Mouse (Mus musculus) midbrain, postnatal 0 days (tissue): ENCODE data around the gene Polr2l. TPM values are rescaled to one million over a fixed set of nuclear protein-coding genes. Genes with fewer than 3 reads are reported as not detected.

ENCODE experiments used
- ATAC-seq: fragments of 200-750 bp; cut with Nextera tagmentation; 2 replicates; pipeline ENCODE4 v1.8.0; 2017; ENCODE audit warnings: moderate number of reproducible peaks, mild to moderate bottlenecking, moderate TSS enrichment, moderate library complexity; ENCODE audit not compliant: low FRiP score
- DNase-seq: peaks from one replicate; pipeline ENCODE4 v3.0.0-alpha.2; 2015; ENCODE audit warnings: low spot score
- H3K27ac ChIP-seq: fragments of 300-500 bp; sonication (generic); 2 replicates; pipeline ENCODE4 v1.5.1; 2014; ENCODE audit warnings: low read depth, mild to moderate bottlenecking, low read length, mixed read lengths
- H3K27me3 ChIP-seq: fragments of 300-500 bp; sonication (generic); 2 replicates; pipeline ENCODE4 v1.6.1; 2014; ENCODE audit warnings: low read length, control low read depth, mixed read lengths; ENCODE audit not compliant: insufficient read depth
- H3K36me3 ChIP-seq: fragments of 300-500 bp; sonication (generic); 2 replicates; pipeline ENCODE4 v1.6.1; 2014; ENCODE audit warnings: low read length, control low read depth, mixed read lengths; ENCODE audit not compliant: insufficient read depth
- H3K4me1 ChIP-seq: fragments of 300-500 bp; sonication (generic); 2 replicates; pipeline ENCODE4 v1.6.1; 2014; ENCODE audit warnings: mild to moderate bottlenecking, control low read depth, antibody characterized with exemption, low read length, mixed read lengths; ENCODE audit not compliant: insufficient read depth
- H3K4me2 ChIP-seq: fragments of 300-500 bp; sonication (generic); 2 replicates; pipeline ENCODE4 v1.6.1; 2014; ENCODE audit warnings: low read depth, mild to moderate bottlenecking, low read length, mixed read lengths; ENCODE audit not compliant: poor library complexity, severe bottlenecking
- H3K4me3 ChIP-seq: fragments of 300-500 bp; sonication (generic); 2 replicates; pipeline ENCODE4 v1.5.1; 2014; ENCODE audit warnings: low read depth, mild to moderate bottlenecking, low read length, moderate library complexity
- H3K9ac ChIP-seq: fragments of 300-500 bp; sonication (generic); replicated peaks from 2 replicates; pipeline ENCODE4 v1.6.1; 2014; ENCODE audit warnings: mild to moderate bottlenecking, low read length, moderate library complexity, mixed read lengths; ENCODE audit not compliant: poor library complexity, severe bottlenecking
- H3K9me3 ChIP-seq: fragments of 300-500 bp; sonication (generic); 2 replicates; pipeline ENCODE4 v1.6.1; 2016; ENCODE audit warnings: low read length, control low read depth
- CTCF ChIP-seq: IDR thresholded peaks from 2 replicates; pipeline ENCODE4 v1.5.1; 2016; ENCODE audit warnings: antibody characterized with exemption, mild to moderate bottlenecking
- WGBS: fragments of 180-500 bp; shearing (Covaris S2); extraction: QIAGEN DNeasy Blood & Tissue Kit; methylation state at CpG from one replicate; pipeline ENCODE4 v1.1.7; 2014; 5-methylcytosine and 5-hydroxymethylcytosine counted together
- polyA plus RNA-seq: library from polyadenylated mRNA; unstranded; fragments of >200 nt; fragmentation: Nextera tagmentation; extraction: Ambion mirVana; gene quantifications from 2 replicates; pipeline ENCODE4 v1.2.1, GENCODE M21; 2015
- total RNA-seq: library from RNA; depleted of rRNA; stranded (reverse); fragments of >200 nt; gene quantifications from 2 replicates; pipeline ENCODE4 v1.2.3, GENCODE M21; 2014

Polr2l gene
- total and polyA plus RNA-seq, 2 experiments from 2014 or later = 28.9 to 78.5 TPM

DNA sequence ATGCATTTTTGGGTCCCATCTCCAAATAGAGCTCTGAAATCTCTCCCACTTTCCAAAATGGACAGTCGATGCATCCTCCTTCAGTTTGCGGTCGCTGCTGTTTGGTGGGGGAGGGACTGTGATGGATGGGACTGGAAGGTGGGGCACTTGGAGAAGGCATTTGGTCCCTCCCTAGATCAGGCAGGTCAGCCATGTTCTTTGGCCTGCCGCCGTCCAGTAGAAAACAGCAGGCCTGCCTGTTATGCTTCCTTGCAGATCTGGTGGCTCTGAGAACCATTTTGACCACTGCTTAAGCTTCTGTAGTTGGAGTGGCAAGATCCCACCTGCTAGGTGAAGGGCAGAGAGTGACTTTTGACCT lies 6.8 kb downstream of the Polr2l start:
- 22% methylated on average over 5 of the region's 5 CpGs for WGBS
- Histone ChIP-seq H3K4me2 (peak overlapping the region; percentile 77), H3K36me3 (peaks cover 22% of the 10 kb centered on the region), H3K9ac (peak overlapping the region; percentile 64), H3K27me3 (peaks cover 26% of the 10 kb centered on the region), H3K9me3 (no peaks in the 10 kb centered on the region), H3K27ac (peak overlapping the region; percentile 80), H3K4me1 (peaks cover 26% of the 10 kb centered on the region), H3K4me3 (peak overlapping the region; percentile 49)
- DNase-seq = no peak
- ATAC-seq = no peak
- TF ChIP-seq CTCF = no peak

DNA sequence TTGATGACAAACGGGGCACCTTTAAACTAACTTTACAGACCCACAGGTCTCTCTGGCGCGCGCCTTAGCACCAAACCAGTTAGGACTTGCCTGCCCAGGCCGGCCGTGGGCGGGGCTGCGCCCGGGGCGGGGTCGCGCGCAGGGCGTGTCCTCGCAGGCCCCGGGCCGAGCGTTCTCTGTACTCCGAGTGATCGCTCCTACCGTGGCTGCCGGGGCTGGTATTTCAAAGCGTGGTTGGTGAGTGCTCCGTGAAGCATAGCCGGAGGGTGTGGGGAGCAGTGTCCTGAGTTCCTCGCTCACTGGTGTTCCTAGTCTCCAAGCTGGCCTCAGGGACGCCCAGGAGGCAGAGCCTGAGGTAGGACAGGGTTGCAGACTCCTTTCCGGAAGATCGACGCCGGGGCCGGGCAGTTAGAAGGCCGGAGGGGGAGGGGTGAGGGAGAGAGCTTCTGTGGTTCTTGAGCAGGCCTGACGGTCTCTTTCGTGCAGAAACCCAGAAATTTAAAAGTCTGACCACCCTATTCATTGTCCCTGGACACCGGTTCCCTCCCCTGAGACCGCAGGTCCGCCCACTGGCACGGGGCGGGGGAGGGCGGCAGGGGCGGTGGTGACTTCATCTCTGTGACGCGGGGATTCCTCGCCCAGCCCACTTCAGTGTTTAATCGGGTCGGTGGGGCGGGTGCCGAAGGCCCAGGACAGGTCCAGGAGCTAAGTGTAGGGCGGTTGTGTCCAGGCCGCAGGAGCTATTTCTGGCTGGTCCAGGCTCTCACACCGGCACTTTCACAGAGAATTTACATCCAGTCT lies 7.5 kb downstream of the Polr2l start, which contains the start of gene Cd151:
Gene Cd151 (plus strand): TSS at position 163 of the 801 bp plus-strand sequence.
- Histone ChIP-seq H3K4me1 (peaks cover 26% of the 10 kb centered on the region), H3K4me2 (peak within 1 kb of the TSS; percentile 77), H3K27me3 (peaks cover 33% of the 10 kb centered on the region), H3K9ac (peak within 1 kb of the TSS; percentile 64), H3K4me3 (peak within 1 kb of the TSS; percentile 49), H3K36me3 (peaks cover 18% of the 10 kb centered on the region), H3K9me3 (no peaks in the 10 kb centered on the region), H3K27ac (peak within 1 kb of the TSS; percentile 80)
- peak; percentile 45 for ATAC-seq
- 2% methylated on average over 52 of the region's 52 CpGs for WGBS
- no peak for TF ChIP-seq CTCF
- peak; percentile 65 for DNase-seq

DNA sequence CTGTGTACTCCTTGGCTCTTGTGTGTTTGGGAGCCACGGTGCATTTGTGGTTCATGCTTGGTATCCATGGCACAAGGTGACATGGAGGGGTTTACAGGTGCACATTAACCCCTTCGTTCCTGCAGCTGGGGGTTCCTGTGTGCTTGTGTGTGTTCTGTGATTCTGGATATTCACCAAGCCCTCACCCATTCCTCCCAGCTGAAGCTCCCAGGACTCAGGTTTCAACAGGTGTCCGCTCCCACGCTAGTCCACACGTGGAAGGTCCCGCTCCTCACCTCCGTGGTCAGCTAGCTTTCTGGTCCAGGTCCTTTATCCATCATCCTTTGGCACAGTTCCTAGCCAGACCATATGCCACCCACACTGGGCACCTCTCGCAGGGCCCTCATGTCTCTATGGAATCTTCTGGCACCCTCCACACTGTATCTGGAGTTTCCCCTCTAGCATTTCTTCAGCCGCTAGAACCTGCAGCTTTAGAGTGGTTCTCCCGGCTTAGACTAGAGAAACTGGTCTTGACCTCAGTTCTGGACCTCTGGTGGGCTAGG lies 8.3 kb downstream of the Polr2l start:
- no peak for TF ChIP-seq CTCF
- Histone ChIP-seq H3K36me3 (peaks cover 17% of the 10 kb centered on the region), H3K4me1 (peaks cover 30% of the 10 kb centered on the region), H3K4me2 (peak overlapping the region; percentile 77), H3K27me3 (peaks cover 39% of the 10 kb centered on the region), H3K27ac (no peak overlapping the region), H3K4me3 (peak overlapping the region; percentile 49), H3K9ac (peak overlapping the region; percentile 64; the same call in 1 of the 2 replicates), H3K9me3 (no peaks in the 10 kb centered on the region)
- 67% methylated on average over 10 of the region's 10 CpGs for WGBS
- ATAC-seq (no peak), DNase-seq (no peak)

DNA sequence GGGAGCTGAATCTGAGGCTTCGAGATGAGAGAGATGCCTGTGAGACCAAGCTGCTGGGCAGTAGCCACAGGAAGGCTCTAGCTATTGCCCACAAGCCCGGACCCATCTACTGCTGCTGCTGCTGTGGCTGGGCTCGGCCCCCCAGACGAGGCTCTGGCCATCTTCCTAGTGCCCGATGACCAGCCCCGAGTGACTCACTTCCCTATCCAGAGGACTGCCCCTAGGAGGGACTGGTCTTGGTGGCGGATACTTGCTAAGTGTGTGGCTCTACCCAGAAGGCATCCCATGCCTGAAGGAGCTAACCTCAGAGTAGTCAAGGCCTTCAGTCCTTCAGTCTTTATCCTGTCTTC lies 8.9 kb downstream of the Polr2l start:
- H3K27ac ChIP-seq = no peak overlapping the region
- peaks cover 45% of the 10 kb centered on the region for H3K27me3 ChIP-seq
- H3K9me3 ChIP-seq = no peaks in the 10 kb centered on the region
- no peak for ATAC-seq
- H3K4me3 ChIP-seq = no peak overlapping the region
- H3K36me3 ChIP-seq = peaks cover 11% of the 10 kb centered on the region
- WGBS = 78% methylated on average over 7 of the region's 7 CpGs
- H3K4me2 ChIP-seq = no peak overlapping the region
- no peak for DNase-seq
- H3K9ac ChIP-seq = no peak overlapping the region
- peaks cover 32% of the 10 kb centered on the region for H3K4me1 ChIP-seq
- no peak for TF ChIP-seq CTCF

DNA sequence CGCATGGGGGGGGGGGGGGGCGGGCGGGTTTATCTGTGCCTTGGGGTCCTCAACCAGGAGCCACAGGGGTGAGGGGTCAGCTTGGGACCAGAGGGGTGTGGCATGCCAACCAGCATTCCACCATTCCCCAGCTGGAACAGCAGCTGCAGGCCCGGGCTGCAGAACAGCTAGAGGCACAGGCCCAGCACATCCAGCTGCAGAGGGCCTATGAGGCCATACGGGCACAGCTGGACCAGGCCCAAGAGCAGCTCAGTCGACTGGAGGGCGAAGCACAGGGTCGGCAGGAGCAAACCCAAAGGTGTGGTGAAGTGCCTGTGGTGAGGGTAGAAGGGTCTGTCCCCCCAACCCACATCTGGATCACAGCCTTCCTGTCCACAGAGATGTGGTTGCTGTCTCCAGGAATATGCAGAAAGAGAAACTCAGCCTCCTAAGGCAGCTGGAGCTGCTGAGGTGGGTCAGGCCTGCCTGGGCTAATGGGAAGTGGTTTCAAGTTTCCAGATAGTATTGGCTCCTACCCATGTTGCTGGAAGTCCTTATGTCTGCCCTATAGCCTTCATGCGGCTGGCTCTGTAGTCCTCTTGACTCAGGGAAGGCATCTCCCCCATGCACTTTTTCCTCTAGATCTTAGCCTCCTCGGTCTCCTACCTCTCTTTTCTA lies 9.4 kb downstream of the Polr2l start:
- H3K27me3 ChIP-seq = peaks cover 50% of the 10 kb centered on the region
- H3K36me3 ChIP-seq = peaks cover 9% of the 10 kb centered on the region
- ATAC-seq = no peak
- H3K4me2 ChIP-seq = peak overlapping the region; percentile 28; the same call in 1 of the 2 replicates
- no peak for DNase-seq
- no peak overlapping the region for H3K27ac ChIP-seq
- H3K4me1 ChIP-seq = peaks cover 32% of the 10 kb centered on the region
- TF ChIP-seq CTCF = no peak
- WGBS = 42% methylated on average over 9 of the region's 10 CpGs
- no peak overlapping the region for H3K9ac ChIP-seq
- H3K9me3 ChIP-seq = no peaks in the 10 kb centered on the region
- H3K4me3 ChIP-seq = peak overlapping the region; percentile 20; the same call in 1 of the 2 replicates
